ENCODE assay signal across 19 mouse cellular contexts in the genomic region with DNA sequence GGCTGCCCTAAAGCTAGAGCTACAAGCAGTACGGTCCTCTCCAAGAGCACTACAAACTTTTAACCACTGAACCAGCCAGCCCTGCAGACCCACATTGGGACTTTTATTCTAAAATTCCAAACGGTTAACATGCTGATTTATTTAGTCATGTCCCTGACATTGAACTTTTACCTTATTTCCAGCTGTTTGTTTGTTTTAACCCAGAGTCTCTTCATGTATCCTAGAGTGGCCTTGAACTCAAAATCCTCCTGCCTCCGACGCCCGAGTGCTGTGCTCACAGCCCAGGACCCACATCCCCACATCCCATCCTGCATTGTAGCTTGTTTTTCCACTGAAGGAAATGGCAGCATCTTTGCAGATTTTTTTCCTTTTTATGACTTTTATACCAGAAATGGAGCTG. TPM values are rescaled to one million over a fixed set of nuclear protein-coding genes. Genes with fewer than 3 reads are reported as not detected.
"Had no signal": no experiment of that assay in that cellular context is flagged by ENCODE, and none has a peak within 500 bp of the region (broad histone marks: within the 10 kb centered on the region; RNA-seq: fewer than 3 reads in every experiment).

No protein-coding gene starts in this region.

- DNase-seq: lung, adult 18-20 months; lung, postnatal 4 days; midbrain, embryonic 14.5 days; retina, postnatal 1 day; right cerebral cortex, adult 18-20 months; right cerebral cortex, postnatal 25 days; right cerebral cortex, postnatal 4 days; spleen, adult 18-20 months; thymus, adult 18-20 months; thymus, postnatal 14 days; thymus, postnatal 36 days had no signal

- H3K4me2 ChIP-seq: lung, embryonic 14.5 days; midbrain, embryonic 12.5 days; neural tube, embryonic 13.5 days; neural tube, embryonic 15.5 days had no signal

- H3K9me3 ChIP-seq: midbrain, embryonic 10.5 days; midbrain, embryonic 12.5 days; neural tube, embryonic 13.5 days; neural tube, embryonic 15.5 days had no signal

- H3K9ac ChIP-seq: lung, embryonic 14.5 days; midbrain, embryonic 12.5 days; neural tube, embryonic 13.5 days; neural tube, embryonic 15.5 days had no signal

- H3K36me3 ChIP-seq: midbrain, embryonic 10.5 days; midbrain, embryonic 12.5 days; neural tube, embryonic 13.5 days; neural tube, embryonic 15.5 days had no signal

- H3K4me1 ChIP-seq: midbrain, embryonic 10.5 days; midbrain, embryonic 12.5 days; neural tube, embryonic 13.5 days; neural tube, embryonic 15.5 days had no signal

- ATAC-seq: midbrain, embryonic 16.5 days had no signal

- H3K27me3 ChIP-seq: midbrain, embryonic 12.5 days; neural tube, embryonic 13.5 days; neural tube, embryonic 15.5 days had no signal

- H3K27ac ChIP-seq: midbrain, embryonic 10.5 days; midbrain, embryonic 12.5 days; neural tube, embryonic 13.5 days; neural tube, embryonic 15.5 days had no signal

- H3K4me3 ChIP-seq: midbrain, embryonic 10.5 days; midbrain, embryonic 12.5 days; myocyte; neural tube, embryonic 13.5 days; neural tube, embryonic 15.5 days had no signal

RNA-seq across cellular contexts. Expression of a gene that starts 31.1 kb away (rescaled TPM):
- total RNA-seq: megakaryocyte-erythroid progenitor cell, adult 5-6 weeks had no signal
